Mouse (Mus musculus) ES-E14 (cell line): Measurements from ENCODE around the gene Tmem165. TPM values are rescaled to one million over a fixed set of nuclear protein-coding genes. Genes with fewer than 3 reads are reported as not detected.

Experiments used
- DNase-seq: peaks from one replicate; pipeline ENCODE4 v3.0.0-alpha.2; 2013; ENCODE audit warnings: low read depth, low spot score
- H3K27ac ChIP-seq: 2 replicates; pipeline ENCODE4 v1.5.1; 2012; ENCODE audit warnings: low read depth, mild to moderate bottlenecking, low read length, moderate library complexity, mixed read lengths; ENCODE audit not compliant: poor library complexity, insufficient read depth, severe bottlenecking
- H3K36me3 ChIP-seq: 2 replicates; pipeline ENCODE4 v1.6.1; 2012; ENCODE audit warnings: mild to moderate bottlenecking, low read length, moderate library complexity, mixed read lengths; ENCODE audit not compliant: control insufficient read depth, poor library complexity, insufficient read depth, severe bottlenecking
- H3K4me1 ChIP-seq, 2 experiments: fragments of 150-350 bp in 1 of 2; sonication (generic) in 1 of 2; 2 replicates each; pipeline ENCODE4 v1.6.1; 2012; ENCODE audit warnings: low read length in 2 of 2, mild to moderate bottlenecking in 1 of 2, mixed read lengths in 1 of 2; ENCODE audit not compliant: control insufficient read depth in 2 of 2, insufficient read depth in 2 of 2, poor library complexity in 1 of 2
- H3K4me3 ChIP-seq, 2 experiments: fragments of 150-350 bp in 1 of 2; sonication (generic) in 1 of 2; 2 replicates each; pipeline ENCODE4 v1.5.1; 2012; ENCODE audit warnings: low read length in 2 of 2, low read depth in 1 of 2, mild to moderate bottlenecking in 1 of 2, mixed read lengths in 1 of 2; ENCODE audit not compliant: insufficient read depth in 1 of 2, poor library complexity in 1 of 2, severe bottlenecking in 1 of 2
- H3K9ac ChIP-seq: 2 replicates; pipeline ENCODE4 v1.6.1; 2012; ENCODE audit warnings: low read depth, mild to moderate bottlenecking, low read length, mixed read lengths; ENCODE audit not compliant: poor library complexity, insufficient read depth, severe bottlenecking
- H3K9me3 ChIP-seq: fragments of 150-350 bp; sonication (generic); 2 replicates; pipeline ENCODE4 v1.6.1; 2012; ENCODE audit warnings: low read depth, mild to moderate bottlenecking, low read length; ENCODE audit not compliant: control insufficient read depth, insufficient read depth
- CHD2 ChIP-seq: IDR thresholded peaks from 2 replicates; pipeline ENCODE4 v1.6.1; 2014; ENCODE audit warnings: mild to moderate bottlenecking, low read depth, low read length, inconsistent platforms
- HCFC1 ChIP-seq: IDR thresholded peaks from 2 replicates; pipeline ENCODE4 v1.6.1; 2012; ENCODE audit warnings: low read length, inconsistent platforms, borderline replicate concordance; ENCODE audit not compliant: insufficient read depth
- MAFK ChIP-seq: IDR thresholded peaks from 2 replicates; pipeline ENCODE4 v1.6.1; 2014; ENCODE audit warnings: mild to moderate bottlenecking, low read depth, low read length, inconsistent platforms; ENCODE audit not compliant: insufficient read depth
- ZC3H11A ChIP-seq: IDR thresholded peaks from 2 replicates; pipeline ENCODE4 v1.6.1; 2012; ENCODE audit warnings: low read depth, mild to moderate bottlenecking, inconsistent platforms, low read length, borderline replicate concordance
- ZNF384 ChIP-seq: IDR thresholded peaks from 2 replicates; pipeline ENCODE4 v1.6.1; 2012; ENCODE audit warnings: low read depth, low read length, inconsistent platforms
- in situ Hi-C, 2 experiments: fragments of 600-800 bp; cut with MboI; formaldehyde crosslinking; loops; one replicate each; pipeline ENCODE4 v1.15.1; 2025; ENCODE audit warnings: low sequenced_read_pairs in 2 of 2, inconsistent platforms in 1 of 2; ENCODE audit not compliant: unreplicated experiment in 2 of 2
- total RNA-seq: library from RNA; depleted of rRNA; stranded (reverse); fragments of 300-350 nt; gene quantifications from 2 replicates; pipeline ENCODE4 v1.2.3, GENCODE M21; 2012

Tmem165 gene
- total RNA-seq, 1 experiment: 104 TPM

- TF ChIP-seq ZC3H11A: no peak
- TF ChIP-seq MAFK: no peak
- no peak for TF ChIP-seq ZNF384
- TF ChIP-seq HCFC1: no peak
- no peak for TF ChIP-seq CHD2
- in situ Hi-C loops: no loop called here
- H3K9ac ChIP-seq: no peak overlapping the region
- H3K9me3 ChIP-seq: no peaks in the 10 kb centered on the region
- H3K4me1 ChIP-seq: peaks cover 5% of the 10 kb centered on the region in 2 experiments; a peak in 2 of 4 replicates
- H3K36me3 ChIP-seq: no peaks in the 10 kb centered on the region
- no peak overlapping the region for H3K4me3 ChIP-seq
- no peak overlapping the region for H3K27ac ChIP-seq
- no peak for DNase-seq
These were observed 3.9 kb upstream of the Tmem165 start for GRCm38 (mm10) chr5:76179791-76180190.

- no peak for DNase-seq
- in situ Hi-C loops: no loop called here
- no peak for TF ChIP-seq MAFK
- TF ChIP-seq CHD2: no peak
- TF ChIP-seq ZNF384: no peak
- no peak for TF ChIP-seq HCFC1
- TF ChIP-seq ZC3H11A: no peak
- H3K4me1 ChIP-seq: peaks cover 4% of the 10 kb centered on the region in 2 experiments; a peak in 2 of 4 replicates
- no peak overlapping the region for H3K4me3 ChIP-seq
- H3K36me3 ChIP-seq: peaks cover 3% of the 10 kb centered on the region; the same call in 1 of the 2 replicates
- H3K9ac ChIP-seq: no peak overlapping the region
- H3K27ac ChIP-seq: no peak overlapping the region
- H3K9me3 ChIP-seq: no peaks in the 10 kb centered on the region
These were observed 1.4 kb upstream of the Tmem165 start for GRCm38 (mm10) chr5:76182326-76182725.

GRCm38 (mm10) chr5:76183043-76183749 lies 484 bp upstream of the Tmem165 start:
- Histone ChIP-seq H3K4me3 (peak overlapping the region; percentile 87 to 97), H3K9me3 (no peaks in the 10 kb centered on the region), H3K27ac (no peak overlapping the region), H3K36me3 (peaks cover 3% of the 10 kb centered on the region; the same call in 1 of the 2 replicates), H3K9ac (peak overlapping the region; percentile 61), H3K4me1 (peaks cover 2 to 4% of the 10 kb centered on the region in 2 experiments; a peak in 2 of 4 replicates)
- TF ChIP-seq MAFK: no peak
- no peak for TF ChIP-seq ZNF384
- TF ChIP-seq HCFC1: no peak
- TF ChIP-seq CHD2: no peak
- no peak for TF ChIP-seq ZC3H11A
- no peak for DNase-seq
- in situ Hi-C loops: no loop called here

- no peak for TF ChIP-seq ZC3H11A
- TF ChIP-seq CHD2: no peak
- no peak for TF ChIP-seq ZNF384
These were observed 803 bp downstream of the Tmem165 start for GRCm38 (mm10) chr5:76184286-76185080.

More at GRCm38 (mm10) chr5:76184286-76185080, 803 bp downstream of the Tmem165 start:
- H3K4me1 ChIP-seq: peaks cover 2 to 4% of the 10 kb centered on the region in 2 experiments; a peak in 2 of 4 replicates
- H3K9me3 ChIP-seq: no peaks in the 10 kb centered on the region
- H3K4me3 ChIP-seq: peak overlapping the region; percentile 87 to 97
- DNase-seq: peak; percentile 62
- peak overlapping the region; percentile 95 for H3K9ac ChIP-seq
- H3K36me3 ChIP-seq: peaks cover 3% of the 10 kb centered on the region; the same call in 1 of the 2 replicates
- H3K27ac ChIP-seq: peak overlapping the region; percentile 65
- in situ Hi-C loops: no loop called here
